Mouse (Mus musculus) cerebellum, adult 2 months (tissue): ENCODE measurements around the gene Sptssa.

Experiments
- CTCF ChIP-seq: fragments of 200-500 bp; IDR thresholded peaks from 2 replicates; pipeline ENCODE4 v1.5.1; 2011; ENCODE audit warnings: low read depth, mild to moderate bottlenecking, control low read depth, low read length, moderate library complexity, borderline replicate concordance; ENCODE audit not compliant: insufficient read depth
- POLR2A ChIP-seq: fragments of 200-500 bp; IDR thresholded peaks from 2 replicates; pipeline ENCODE4 v1.6.1; 2011; ENCODE audit warnings: low read length, control low read depth, borderline replicate concordance; ENCODE audit not compliant: insufficient read depth

DNA sequence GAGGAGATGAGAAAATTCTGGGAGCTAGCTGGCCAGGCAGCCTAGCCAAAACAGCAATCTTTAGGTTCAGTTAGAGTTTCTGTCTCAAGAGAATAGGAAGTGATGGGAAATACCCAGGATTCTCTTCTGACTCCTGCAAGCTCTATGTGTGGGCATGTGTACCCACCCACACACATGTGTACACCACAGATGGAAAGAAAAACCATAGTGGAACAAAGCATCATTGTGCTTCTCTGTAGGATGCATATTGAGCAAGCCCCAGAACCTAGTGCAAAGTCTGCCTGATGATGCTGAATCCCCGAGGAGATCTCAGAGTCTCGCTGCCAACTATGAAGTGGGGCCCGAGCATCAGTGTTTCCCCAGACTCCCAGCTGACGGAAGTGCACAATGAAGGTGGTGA lies 55.9 kb downstream of the Sptssa start:
- TF ChIP-seq POLR2A: no peak
- no peak for TF ChIP-seq CTCF
